Mouse (Mus musculus): ENCODE data around the gene Abcc4. TPM values are rescaled to one million over a fixed set of nuclear protein-coding genes. Genes with fewer than 3 reads are reported as not detected.

Gene Abcc4
- polyA plus RNA-seq, 1 experiment from 2014 or later, result 2.8 TPM

DNA sequence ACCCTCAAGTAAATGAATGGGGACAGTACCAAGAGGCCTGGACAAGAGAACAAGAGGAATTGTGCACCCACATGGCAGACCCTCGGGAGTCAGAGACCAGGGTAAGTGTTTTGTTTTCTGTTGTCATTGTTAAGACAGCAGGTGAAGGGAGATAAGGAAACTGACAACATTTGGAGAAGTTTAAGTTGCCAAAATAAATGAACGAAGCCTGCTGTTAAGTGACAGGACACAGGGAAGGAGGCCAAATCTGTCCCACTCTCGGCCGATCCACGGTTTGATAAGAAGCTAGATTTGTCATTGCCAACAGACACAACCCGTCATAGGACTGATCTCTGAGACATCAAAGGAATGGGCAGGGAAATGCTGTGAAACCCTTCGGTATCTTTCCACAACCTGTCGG, 124.3 kb downstream of the Abcc4 start:
- WGBS, result 16% methylated on average over 8 of the region's 8 CpGs
- Histone ChIP-seq H3K4me3 (ENCODE audit: low read depth, low read length) (no peak overlapping the region), H3K4me1 (ENCODE audit: insufficient read depth) (no peaks in the 10 kb centered on the region), H3K4me2 (no peak overlapping the region), H3K27ac (ENCODE audit: low read depth) (no peak overlapping the region), H3K36me3 (ENCODE audit: insufficient read depth) (no peaks in the 10 kb centered on the region), H3K9me3 (ENCODE audit: low read depth, low read length) (no peaks in the 10 kb centered on the region), H3K27me3 (ENCODE audit: insufficient read depth, low read length) (no peaks in the 10 kb centered on the region), H3K9ac (no peak overlapping the region)
- DNase-seq (no peak), ATAC-seq (ENCODE audit: insufficient read depth) (no peak)
- TF ChIP-seq CTCF (IDR thresholded peaks at IDR 0.05; ENCODE audit: low read depth), result no peak

DNA sequence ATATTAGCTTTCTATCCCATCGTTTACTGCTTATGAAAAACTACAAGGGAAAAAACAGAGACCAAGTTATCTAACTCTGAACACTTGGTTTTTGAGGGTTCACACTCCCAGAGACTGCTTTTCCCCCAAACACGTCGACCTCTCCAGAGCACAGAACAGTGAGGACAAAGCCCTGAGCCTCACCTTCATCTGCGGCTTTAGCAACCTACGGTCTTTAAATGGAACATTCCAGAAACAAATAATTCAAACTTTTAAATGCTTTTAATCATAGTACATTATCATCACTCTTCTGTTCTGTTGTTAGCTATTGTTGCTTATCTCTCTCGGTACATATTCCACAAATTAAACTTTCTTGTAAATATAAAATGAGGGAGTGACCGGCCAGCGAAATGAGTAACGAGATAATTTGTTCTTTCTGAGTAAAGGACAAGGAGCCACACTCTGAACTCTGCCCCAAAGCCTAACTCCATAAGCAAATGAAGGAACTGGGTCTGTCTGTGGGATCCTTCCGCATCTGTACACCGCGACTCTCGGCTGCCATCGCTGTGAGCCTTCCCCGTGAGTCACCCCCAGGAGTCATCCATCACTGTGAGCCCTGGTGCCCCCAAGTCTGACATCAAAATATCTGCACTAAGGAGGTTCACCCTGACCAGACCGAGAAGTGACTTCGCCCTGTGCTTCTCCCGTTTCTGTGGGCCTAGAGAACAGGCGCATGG, 126.8 kb downstream of the Abcc4 start:
- no peak for ATAC-seq (ENCODE audit: insufficient read depth)
- Histone ChIP-seq H3K27ac (ENCODE audit: low read depth) (no peak overlapping the region), H3K4me2 (no peak overlapping the region), H3K9me3 (ENCODE audit: low read depth, low read length) (no peaks in the 10 kb centered on the region), H3K27me3 (ENCODE audit: insufficient read depth, low read length) (no peaks in the 10 kb centered on the region), H3K4me1 (ENCODE audit: insufficient read depth) (0 out of 2 replicates have a peak, but pooled peaks cover 3% of the 10 kb centered on the region), H3K9ac (no peak overlapping the region), H3K36me3 (ENCODE audit: insufficient read depth) (no peaks in the 10 kb centered on the region), H3K4me3 (ENCODE audit: low read depth, low read length) (no peak overlapping the region)
- WGBS, result 56% methylated on average over 19 of the region's 19 CpGs
- no peak for DNase-seq
- no peak for TF ChIP-seq CTCF (IDR thresholded peaks at IDR 0.05; ENCODE audit: low read depth)

DNA sequence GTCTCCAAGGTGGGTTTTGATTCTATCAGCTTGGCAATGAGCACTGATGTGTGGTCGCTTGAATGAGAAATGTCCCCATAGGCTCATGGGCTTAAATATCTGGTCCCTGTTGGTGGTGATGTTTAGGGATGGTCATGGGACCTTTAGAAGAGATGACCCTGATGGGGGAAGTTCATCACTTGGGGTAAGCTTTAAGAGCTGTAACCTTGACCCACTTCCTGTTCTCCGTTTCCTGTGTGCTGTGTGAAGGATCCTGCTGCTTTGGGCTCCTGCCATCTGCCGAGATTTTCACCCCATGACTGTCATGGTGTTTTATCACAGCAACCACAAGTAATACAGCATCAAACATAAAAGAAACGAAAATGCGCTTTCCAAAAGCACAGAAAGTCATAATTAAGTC, 128.1 kb downstream of the Abcc4 start:
- no peak overlapping the region for H3K4me3 ChIP-seq (ENCODE audit: low read depth, low read length)
- no peak for ATAC-seq (ENCODE audit: insufficient read depth)
- no peaks in the 10 kb centered on the region for H3K27me3 ChIP-seq (ENCODE audit: insufficient read depth, low read length)
- H3K36me3 ChIP-seq (ENCODE audit: insufficient read depth), result no peaks in the 10 kb centered on the region
- H3K4me2 ChIP-seq, result no peak overlapping the region
- H3K9ac ChIP-seq, result no peak overlapping the region
- no peak for TF ChIP-seq CTCF (IDR thresholded peaks at IDR 0.05; ENCODE audit: low read depth)
- WGBS, result 85% methylated on average over 5 of the region's 5 CpGs
- no peak overlapping the region for H3K27ac ChIP-seq (ENCODE audit: low read depth)
- DNase-seq, result no peak
- no peaks in the 10 kb centered on the region for H3K9me3 ChIP-seq (ENCODE audit: low read depth, low read length)
- H3K4me1 ChIP-seq (ENCODE audit: insufficient read depth), result 0 out of 2 replicates have a peak, but pooled peaks cover 6% of the 10 kb centered on the region

DNA sequence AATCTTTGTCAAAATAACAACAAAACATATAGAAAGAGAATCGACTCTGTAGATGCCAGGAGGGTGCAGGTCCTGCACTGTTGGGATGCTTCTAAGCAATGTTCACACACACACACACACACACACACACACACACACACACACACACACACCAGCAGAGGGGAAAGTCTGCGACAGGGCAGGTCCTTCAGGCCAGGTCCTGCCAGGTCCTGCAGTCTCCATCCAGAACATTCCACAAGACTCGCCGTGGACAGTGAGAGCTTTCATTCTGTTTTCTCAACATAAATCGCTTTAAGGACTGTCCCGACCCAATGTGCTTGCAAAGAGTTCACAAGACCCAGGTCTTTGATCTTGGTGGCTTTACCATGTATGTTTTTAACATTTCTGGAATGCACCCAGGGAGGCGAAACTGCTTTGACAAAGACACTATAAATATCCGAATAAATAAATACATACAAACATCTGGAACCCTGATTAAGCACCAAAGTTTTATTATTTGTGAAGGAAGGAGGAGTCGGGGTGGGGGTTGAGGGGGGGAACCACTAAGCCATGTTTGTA, 133.3 kb downstream of the Abcc4 start:
- Histone ChIP-seq H3K9ac (no peak overlapping the region), H3K4me1 (ENCODE audit: insufficient read depth) (0 out of 2 replicates have a peak, but pooled peaks cover 6% of the 10 kb centered on the region), H3K4me3 (ENCODE audit: low read depth, low read length) (no peak overlapping the region), H3K4me2 (no peak overlapping the region), H3K27ac (ENCODE audit: low read depth) (no peak overlapping the region), H3K9me3 (ENCODE audit: low read depth, low read length) (no peaks in the 10 kb centered on the region), H3K36me3 (ENCODE audit: insufficient read depth) (no peaks in the 10 kb centered on the region), H3K27me3 (ENCODE audit: insufficient read depth, low read length) (no peaks in the 10 kb centered on the region)
- DNase-seq, result peak; percentile 54
- WGBS, result 47% methylated on average over 9 of the region's 9 CpGs
- no peak for TF ChIP-seq CTCF (IDR thresholded peaks at IDR 0.05; ENCODE audit: low read depth)
- ATAC-seq (ENCODE audit: insufficient read depth), result 0 out of 2 replicates have a peak, but pooled peaks have one; percentile 8

DNA sequence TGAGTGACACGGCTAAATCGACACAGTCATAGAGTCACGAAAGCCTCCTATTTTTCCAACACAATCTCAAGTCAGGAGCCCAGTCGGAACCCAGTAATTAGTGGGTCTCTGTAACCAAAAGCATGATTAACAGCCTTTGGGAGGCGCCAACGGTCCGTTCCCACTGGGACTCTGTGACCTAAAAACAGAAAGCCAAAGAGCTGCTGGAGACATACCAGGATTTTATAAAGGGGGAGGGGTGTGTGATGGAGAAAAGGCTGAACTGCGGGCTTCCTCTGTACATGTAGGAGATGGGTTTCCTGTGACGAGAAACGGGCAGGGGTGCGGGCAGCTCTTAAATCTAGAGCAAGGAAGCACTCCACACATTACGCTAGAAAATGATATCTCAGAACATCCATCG, 136.4 kb downstream of the Abcc4 start:
- Histone ChIP-seq H3K27ac (ENCODE audit: low read depth) (no peak overlapping the region), H3K9me3 (ENCODE audit: low read depth, low read length) (no peaks in the 10 kb centered on the region), H3K27me3 (ENCODE audit: insufficient read depth, low read length) (no peaks in the 10 kb centered on the region), H3K4me1 (ENCODE audit: insufficient read depth) (0 out of 2 replicates have a peak, but pooled peaks cover 6% of the 10 kb centered on the region), H3K9ac (no peak overlapping the region), H3K36me3 (ENCODE audit: insufficient read depth) (no peaks in the 10 kb centered on the region), H3K4me2 (no peak overlapping the region), H3K4me3 (ENCODE audit: low read depth, low read length) (no peak overlapping the region)
- 88% methylated on average over 13 of the region's 13 CpGs for whole genome bisulfite sequencing
- DNase-seq, result no peak
- ATAC-seq (ENCODE audit: insufficient read depth), result no peak
- no peak for TF ChIP-seq CTCF (IDR thresholded peaks at IDR 0.05; ENCODE audit: low read depth)

DNA sequence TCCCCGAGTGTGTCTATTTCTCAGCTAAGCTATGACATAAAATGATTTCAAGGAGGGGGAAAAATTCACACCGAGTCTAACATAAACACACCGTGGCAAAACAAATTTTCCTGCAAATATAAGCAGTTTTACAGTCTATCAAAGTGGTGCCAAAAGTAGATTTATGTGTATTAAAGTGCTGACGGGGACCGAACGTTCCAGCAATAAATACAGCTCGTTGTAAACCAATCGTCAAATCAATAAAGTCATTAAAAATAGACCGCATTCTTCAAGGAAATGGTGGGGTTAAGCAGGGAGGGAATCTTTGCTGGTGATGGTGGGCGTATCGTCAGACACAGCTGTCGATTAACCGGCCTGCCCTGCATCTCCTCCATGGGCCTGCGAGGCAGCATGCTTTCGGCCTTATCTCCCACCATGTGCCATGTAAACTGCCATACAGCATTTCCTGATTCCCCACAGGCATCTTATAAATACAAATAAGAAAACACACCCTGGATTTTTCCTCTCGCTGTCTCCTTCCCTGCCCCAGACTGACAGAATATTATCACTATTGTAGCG, 137.8 kb downstream of the Abcc4 start:
- no peak for ATAC-seq (ENCODE audit: insufficient read depth)
- no peak for DNase-seq
- Histone ChIP-seq H3K27ac (ENCODE audit: low read depth) (no peak overlapping the region), H3K4me2 (no peak overlapping the region), H3K27me3 (ENCODE audit: insufficient read depth, low read length) (no peaks in the 10 kb centered on the region), H3K9ac (no peak overlapping the region), H3K36me3 (ENCODE audit: insufficient read depth) (no peaks in the 10 kb centered on the region), H3K4me3 (ENCODE audit: low read depth, low read length) (no peak overlapping the region), H3K4me1 (ENCODE audit: insufficient read depth) (0 out of 2 replicates have a peak, but pooled peaks cover 2% of the 10 kb centered on the region), H3K9me3 (ENCODE audit: low read depth, low read length) (no peaks in the 10 kb centered on the region)
- TF ChIP-seq CTCF (IDR thresholded peaks at IDR 0.05; ENCODE audit: low read depth), result no peak
- WGBS, result 54% methylated on average over 17 of the region's 17 CpGs

DNA sequence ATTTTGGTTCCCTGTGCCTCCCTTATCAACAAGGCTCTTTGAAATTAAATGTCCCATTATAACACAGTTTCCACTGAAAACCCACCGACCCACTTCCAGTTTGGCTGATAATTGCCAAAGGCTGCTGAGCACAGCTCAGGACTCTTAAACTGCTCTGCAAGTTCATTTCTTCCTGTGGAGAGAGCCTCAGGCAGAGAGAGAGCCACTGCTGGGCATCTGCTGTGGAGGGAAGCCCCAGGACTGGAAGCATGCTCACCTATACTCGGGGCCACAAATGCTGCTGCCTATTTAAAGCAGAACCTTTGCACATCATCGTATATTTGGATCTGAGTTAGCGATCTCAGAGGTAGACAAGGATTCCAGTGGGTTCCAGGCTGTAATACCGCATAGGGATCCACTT, 139.2 kb downstream of the Abcc4 start:
- no peak for ATAC-seq (ENCODE audit: insufficient read depth)
- no peak for TF ChIP-seq CTCF (IDR thresholded peaks at IDR 0.05; ENCODE audit: low read depth)
- Histone ChIP-seq H3K9me3 (ENCODE audit: low read depth, low read length) (no peaks in the 10 kb centered on the region), H3K4me2 (peak overlapping the region; percentile 40), H3K36me3 (ENCODE audit: insufficient read depth) (no peaks in the 10 kb centered on the region), H3K27me3 (ENCODE audit: insufficient read depth, low read length) (no peaks in the 10 kb centered on the region), H3K9ac (no peak overlapping the region), H3K27ac (ENCODE audit: low read depth) (peak overlapping the region; percentile 72), H3K4me3 (ENCODE audit: low read depth, low read length) (no peak overlapping the region), H3K4me1 (ENCODE audit: insufficient read depth) (no peaks in the 10 kb centered on the region)
- 65% methylated on average over 5 of the region's 5 CpGs for WGBS
- DNase-seq, result no peak
